Mouse (Mus musculus) heart, postnatal 25 days (tissue): ENCODE measurements around the gene Fsd1. TPM values are rescaled to one million over a fixed set of nuclear protein-coding genes. Genes with fewer than 3 reads are reported as not detected.

Experiments
- DNase-seq: peaks from one replicate; pipeline ENCODE4 v3.0.0; 2022; ENCODE audit warnings: low spot score
- intact Hi-C: fragments of 180-260 bp; cut with DNase I; formaldehyde crosslinking; loops from one replicate; pipeline ENCODE4 v1.15.1; 2025
- total RNA-seq, 2 experiments: library from RNA; stranded (reverse); gene quantifications; 2 replicates each; pipeline ENCODE4 v1.2.3; 2021

Gene Fsd1
- total RNA-seq, 2 experiments from 2014 or later: 0.47 TPM; not detected in 1

DNA sequence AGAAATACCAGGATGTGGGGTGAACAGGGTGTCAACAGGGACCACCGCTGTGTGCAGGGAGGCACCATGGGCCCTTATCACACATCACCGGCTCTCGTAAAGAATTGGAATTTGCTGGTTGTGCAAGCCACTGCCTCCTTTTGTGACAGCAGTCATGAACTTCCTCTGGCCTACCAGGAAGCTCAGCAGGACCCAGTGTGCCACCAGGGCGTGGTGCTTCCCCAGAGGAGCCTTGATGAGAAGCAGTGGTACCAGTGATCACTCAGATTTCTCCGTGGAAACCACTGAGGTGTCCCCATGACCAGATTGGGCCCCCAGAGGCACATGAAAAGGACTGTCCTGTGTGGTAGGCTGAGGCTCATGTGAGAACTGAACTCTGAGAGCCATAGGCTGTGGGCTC, 37.1 kb downstream of the Fsd1 start:
- intact Hi-C loops: no loop called here
- no peak for DNase-seq

DNA sequence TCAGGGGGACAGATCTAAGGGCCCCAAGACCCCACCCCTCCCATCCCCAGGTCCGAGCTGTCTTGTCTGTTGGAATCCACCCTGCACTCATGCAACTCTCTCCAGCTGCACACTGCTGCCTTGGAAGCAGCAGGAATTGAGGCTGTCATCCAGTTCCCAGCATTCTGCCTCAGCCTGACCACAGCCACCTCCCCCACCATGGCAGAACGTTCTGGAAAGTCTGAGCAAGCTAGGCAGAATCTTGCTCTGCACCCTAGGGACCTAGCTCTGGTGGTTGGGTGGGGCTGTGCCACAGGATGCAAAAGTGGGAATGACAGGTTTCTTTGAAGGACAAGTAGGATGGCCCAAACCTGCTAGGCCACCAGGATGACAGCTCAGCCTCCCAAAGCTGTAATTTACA, 38.2 kb downstream of the Fsd1 start:
- intact Hi-C loops: no loop called here
- DNase-seq: no peak

DNA sequence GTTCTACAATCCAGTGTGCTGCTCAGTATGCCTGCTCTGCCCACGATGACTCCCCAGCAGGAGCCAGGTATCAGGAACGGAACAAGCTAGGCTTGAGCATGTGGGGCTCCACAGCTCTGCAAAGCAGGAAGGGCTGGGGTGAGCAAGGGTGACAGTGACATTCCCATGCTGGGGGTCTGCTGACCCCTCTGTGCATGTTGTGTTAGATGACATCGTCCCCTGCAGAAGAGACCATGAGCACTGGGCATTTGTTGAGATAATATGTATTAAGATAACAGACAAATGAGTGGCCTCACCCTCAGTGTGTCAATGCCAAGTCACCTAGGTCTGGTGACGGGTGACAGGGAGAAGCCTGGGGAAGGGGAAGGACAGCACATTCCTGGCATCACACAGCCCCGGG, 38.6 kb downstream of the Fsd1 start:
- intact Hi-C loops: no loop called here
- DNase-seq: no peak

DNA sequence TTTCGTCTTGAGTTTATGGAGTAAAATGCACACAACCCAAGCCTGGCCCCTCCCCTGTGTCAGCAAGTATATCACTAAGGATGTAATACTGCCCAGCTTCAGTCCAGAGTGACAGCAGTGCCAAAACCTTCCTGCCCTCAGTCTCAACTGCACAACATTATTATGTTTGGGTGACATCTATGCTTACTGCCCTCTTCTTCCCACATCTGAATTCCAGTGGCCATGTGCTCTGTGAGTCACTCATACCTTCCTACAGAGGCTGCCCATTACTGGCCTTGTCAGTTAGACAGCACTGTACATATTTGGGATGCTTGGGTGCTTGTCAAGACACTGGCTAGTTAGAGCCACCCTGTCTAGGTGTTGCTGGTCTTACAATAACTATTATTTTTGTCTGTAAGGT, 40.0 kb downstream of the Fsd1 start:
- DNase-seq: no peak
- intact Hi-C loops: no loop called here

DNA sequence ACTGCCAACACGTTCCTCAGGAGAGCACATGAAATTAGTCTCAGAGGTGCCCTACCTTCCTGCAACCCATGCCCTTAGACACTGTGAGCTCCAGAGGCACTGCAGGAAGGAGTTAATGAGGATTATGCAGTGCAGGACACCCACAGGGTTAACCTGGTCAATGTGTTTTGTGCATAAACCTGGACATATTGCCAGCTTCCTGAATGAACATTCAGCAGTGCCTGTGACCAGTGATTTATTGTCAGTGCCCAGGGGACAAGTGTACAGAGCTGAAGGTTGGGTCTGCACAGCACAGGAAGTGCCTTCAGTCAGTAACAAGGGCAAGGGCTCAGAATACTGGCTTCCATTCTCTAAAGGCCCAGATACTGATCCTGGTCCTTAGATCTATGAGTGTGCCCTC, 40.6 kb downstream of the Fsd1 start:
- intact Hi-C loops: no loop called here
- no peak for DNase-seq

DNA sequence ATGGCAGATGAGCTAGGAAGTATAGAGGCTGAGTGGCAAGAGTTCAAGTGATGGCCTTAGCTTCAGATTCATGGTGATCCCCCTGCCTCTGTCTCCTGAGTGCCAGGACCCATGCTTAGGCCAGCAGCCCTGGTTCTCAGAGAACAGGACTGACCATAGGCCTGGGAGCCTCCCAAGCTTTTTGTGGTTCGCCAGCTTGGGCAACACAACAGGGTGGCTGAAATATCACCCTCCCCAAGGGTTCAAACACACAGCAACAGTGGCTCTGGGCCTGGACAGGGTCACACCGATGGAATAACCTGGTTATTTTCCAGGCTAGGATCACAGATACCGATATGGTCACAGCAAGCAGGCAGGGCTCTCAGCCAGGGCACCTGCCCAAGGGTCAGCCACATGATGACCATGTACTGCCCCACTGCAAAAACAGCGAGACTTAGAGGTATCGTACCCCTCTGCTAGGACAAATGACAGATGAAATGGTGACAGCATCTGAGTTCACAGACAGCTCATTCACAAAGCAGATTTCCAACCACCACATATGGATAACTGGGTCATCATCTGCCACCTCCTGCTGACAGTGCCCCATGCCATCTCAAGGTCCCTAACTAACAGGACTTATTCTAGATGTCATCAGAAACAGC, 41.6 kb downstream of the Fsd1 start:
- intact Hi-C loops: no loop called here
- DNase-seq: no peak

DNA sequence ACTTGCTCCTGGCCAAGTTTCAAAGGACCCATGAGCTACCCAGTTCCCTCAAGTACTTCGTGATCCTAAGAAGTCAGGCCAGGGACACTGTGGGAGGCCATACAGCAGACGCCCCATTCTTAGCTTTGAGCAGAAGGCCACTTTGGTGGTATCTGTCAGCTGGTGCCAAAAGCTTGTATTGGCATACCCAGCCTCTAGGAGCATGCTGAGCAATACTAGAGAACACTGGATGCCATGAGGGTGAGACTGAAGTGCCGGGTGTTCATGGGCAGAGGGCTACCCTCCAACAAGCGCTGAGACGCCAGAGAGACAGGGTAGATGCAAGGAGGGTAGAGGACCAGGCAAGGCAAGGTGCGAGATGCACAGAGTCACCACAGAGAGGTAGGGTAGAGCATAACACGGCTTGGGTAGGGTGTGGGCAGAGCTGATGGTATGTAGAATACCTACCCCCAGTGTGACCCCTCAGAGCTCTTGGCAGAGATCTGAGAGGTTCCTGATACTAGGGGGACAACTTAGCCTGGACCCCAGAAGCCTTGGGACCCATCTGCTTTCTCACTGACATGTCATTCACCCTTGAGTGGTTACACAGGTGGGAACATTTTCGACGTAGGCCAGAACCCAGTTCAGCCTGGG, 44.0 kb downstream of the Fsd1 start:
- no peak for DNase-seq

DNA sequence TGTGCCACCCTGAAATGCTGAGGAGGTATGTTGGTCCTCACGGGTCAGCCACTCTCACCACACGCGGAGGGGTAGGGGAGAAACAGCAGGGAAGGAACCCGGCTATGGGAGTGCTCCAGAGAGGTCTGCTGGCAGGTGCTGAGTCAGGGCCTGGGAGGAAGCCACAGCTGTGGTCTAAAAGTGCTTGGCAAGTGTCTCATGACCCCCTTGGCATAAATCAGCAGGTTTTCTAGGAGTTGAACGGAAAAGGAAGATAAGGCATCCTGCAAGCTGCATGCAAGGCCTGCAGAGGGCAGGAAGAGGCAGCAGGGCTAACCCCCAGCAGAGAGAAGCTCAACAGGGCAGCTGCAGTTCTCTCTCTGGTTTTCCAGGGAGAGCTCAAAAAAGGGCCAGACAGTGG, 44.6 kb downstream of the Fsd1 start:
- intact Hi-C loops: no loop called here
- no peak for DNase-seq

More for the DNA sequence above, 44.0 kb downstream of the Fsd1 start:
- intact Hi-C loops: no loop called here

DNA sequence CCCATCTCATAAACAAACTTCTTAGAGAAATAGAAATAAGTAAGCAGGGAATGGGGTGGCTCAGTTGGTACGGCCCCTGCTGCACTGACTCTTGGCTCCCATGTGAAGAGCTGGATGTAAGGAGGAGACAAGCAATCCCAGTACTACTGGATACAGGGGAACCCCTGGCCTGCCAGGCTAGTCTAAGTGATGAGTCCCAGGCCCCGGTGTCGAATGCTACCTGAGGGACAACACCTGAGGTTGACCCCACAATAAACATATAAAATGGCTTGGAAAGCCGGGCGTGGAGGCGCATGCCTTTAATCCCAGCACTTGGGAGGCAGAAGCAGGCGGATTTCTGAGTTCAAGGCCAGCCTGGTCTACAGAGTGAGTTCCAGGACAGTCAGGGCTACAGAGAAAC, 45.1 kb downstream of the Fsd1 start:
- intact Hi-C loops: no loop called here
- DNase-seq: no peak

DNA sequence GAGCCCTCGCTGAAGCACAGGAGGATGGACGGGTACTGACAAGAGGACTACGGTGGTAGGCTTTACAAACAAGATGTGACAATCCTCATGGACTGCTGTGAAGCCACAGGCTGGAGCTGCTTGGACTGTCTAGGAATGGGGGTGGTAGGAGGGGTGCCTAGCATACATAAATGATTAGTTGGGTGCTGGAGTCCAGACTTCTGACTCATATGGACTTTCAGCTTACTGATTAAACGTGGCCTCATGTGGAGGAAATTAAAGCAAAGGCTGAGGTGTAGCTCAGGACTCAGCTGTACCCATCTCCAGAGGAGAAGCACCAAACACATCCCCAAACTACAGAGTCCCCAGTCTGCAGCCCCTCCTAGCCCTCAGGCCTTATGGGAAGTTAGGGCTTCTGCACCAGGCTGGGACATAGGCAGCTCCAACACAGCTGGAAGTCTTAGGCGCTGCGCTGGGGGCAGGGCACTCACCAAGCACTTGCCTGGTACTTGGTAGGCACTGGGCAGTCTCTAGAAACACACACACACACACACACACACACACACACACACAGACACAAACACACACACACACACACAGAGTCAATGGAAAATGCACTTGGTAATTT, 45.9 kb downstream of the Fsd1 start:
- intact Hi-C loops: no loop called here
- DNase-seq: no peak

DNA sequence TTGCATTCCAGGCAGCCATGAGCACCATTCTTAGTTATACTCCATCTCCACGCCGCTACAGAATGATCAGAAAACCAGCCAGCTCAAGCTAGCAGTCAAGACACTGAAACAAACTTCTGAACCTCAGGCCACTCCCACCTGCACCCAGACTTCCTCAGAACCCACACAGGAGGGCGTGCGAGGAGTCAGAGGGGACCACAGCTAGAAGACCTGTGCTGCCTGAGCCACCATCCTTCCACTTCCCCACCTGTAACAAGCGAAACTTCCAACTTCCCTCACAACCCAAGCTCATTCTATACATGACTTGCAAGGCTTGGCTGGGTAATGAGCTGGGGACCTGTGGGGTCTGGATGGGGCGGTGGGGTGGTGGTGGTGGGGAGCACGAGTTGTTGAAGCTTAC, 46.5 kb downstream of the Fsd1 start:
- intact Hi-C loops: no loop called here
- DNase-seq: no peak

DNA sequence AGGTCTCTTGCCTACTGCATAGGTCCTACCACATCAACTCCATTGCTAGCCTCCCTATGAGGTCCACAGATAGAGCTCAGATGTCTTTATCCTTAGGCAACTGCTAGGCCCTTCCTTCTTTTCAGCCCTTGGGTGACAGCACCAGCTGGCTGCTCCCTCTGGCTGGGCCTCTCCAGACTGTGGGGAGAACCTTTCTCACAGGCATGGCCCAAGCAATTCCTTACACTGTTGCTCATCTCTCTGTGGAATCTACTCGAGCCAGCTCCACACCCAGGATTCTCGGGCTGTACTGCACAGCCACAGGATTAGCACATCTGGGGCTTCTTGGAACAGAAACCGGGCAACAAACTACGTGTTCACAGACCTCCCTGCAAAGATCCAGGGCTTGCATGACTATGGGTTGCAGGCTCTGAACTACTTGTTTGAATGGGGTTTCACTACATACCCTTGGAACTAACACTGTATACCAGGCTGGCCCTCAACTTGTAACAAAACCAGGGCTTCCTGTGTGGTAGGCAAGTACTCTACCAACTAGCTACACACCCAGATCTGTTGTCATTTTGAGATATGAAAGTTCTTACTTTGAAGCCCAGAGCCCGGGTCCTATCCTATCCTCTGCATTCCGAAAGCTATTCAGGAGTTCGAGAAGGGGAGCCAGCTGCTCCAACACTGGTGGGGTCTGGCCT, 47.9 kb downstream of the Fsd1 start:
- no peak for DNase-seq
- intact Hi-C loops: no loop called here

DNA sequence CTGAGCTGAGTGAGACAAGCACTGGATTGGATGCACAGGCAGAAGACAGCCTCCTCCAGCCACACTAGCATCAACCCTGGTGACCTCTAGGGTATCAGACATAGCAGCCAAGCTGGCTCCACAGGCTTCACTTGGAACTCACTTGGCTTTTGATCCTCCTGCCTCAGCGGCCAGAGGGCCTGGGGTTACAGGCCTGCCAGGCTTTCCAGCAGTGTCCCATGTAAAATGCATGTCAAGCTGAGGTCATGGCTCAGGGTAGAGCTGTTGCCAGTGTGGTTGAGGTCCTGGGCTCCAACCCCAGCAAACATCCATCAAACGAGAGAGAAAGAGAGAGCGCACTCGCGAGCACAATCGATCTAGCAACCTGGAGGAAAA, 48.4 kb downstream of the Fsd1 start:
- intact Hi-C loops: loop anchor here (1.0 kb wide), 1 partner anchor 23 kb away; no protein-coding TSS in a partner anchor
- DNase-seq: no peak

DNA sequence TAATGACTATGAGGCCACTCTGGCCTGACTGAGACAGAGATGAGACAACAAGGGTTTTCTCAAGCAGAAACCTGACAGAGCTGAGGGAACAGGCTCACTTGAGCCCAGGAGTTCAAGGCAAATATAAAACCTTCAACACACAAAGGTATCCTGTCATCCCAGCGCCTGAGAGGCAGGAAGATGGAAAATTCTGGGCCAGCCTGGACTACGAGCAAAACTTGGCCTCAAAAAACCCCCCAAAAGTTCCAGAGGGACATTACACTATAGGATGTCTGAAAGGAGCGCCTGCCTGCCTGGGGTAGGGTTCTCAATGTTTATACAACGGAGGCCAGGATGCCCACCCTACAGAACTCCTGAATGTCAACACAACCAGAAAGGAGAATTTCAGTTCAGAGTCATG, 48.9 kb downstream of the Fsd1 start:
- intact Hi-C loops: loop anchor here (1.0 kb wide), 1 partner anchor 24 kb away; no protein-coding TSS in a partner anchor
- no peak for DNase-seq

DNA sequence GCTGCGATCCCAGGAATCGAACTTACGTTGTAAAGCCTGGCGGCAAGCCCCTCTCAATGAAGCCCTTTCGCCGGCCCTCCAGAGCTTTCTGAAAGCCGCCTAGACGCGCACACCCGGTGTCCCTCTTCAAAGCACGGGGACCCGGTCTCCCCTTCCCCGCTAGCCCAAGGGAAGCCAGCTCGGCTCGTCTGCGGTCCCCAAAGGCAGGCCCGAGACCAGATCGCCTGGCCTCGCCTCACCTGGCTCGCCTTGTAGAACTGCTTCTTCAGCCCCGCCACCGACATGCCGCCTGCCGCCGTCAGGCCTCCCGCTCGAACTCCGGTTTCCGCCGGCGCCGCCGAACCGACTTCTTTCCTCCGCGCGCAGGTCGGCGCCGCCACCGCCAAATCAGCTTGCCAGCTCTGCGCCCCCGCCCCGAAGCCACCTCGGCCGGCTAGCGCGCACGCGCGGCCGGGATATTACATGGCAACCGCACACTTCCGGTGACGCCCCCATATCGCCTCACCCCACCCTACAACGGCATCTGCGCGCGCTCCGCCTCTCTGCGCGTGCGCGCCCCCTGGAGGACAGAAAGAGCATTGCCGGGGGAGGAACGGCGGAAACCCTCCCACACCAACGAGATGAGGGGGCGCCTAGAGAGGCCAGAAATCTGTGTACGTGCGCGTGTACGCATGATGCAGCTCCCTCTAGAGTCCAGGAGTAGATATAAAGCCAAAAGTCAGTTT, 50.0 kb downstream of the Fsd1 start, which contains the start of gene Sh3gl1:
Gene Sh3gl1 (minus strand): TSS at position 460 of the 725 bp plus-strand sequence.
- intact Hi-C loops: no loop called here
- DNase-seq: peak; percentile 99

DNA sequence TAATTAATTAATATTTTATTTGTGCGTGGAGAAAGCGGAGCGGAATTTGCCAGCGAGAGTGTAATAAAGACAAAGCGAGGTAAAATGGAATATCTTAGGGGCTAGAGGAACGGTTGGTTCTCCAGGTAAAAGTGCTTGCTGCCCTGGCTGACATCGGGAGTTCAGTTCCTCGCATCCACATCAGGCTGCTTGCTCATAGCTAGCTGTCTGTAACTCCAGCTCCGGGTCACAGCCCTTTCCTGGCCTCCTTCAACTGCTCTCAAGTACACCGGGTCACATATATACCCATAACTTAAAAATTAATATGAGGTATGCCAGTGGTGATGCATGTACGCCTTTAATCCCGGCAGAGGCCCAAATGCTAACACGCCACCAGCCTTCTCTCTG, 50.6 kb downstream of the Fsd1 start:
- no peak for DNase-seq
- intact Hi-C loops: no loop called here

DNA sequence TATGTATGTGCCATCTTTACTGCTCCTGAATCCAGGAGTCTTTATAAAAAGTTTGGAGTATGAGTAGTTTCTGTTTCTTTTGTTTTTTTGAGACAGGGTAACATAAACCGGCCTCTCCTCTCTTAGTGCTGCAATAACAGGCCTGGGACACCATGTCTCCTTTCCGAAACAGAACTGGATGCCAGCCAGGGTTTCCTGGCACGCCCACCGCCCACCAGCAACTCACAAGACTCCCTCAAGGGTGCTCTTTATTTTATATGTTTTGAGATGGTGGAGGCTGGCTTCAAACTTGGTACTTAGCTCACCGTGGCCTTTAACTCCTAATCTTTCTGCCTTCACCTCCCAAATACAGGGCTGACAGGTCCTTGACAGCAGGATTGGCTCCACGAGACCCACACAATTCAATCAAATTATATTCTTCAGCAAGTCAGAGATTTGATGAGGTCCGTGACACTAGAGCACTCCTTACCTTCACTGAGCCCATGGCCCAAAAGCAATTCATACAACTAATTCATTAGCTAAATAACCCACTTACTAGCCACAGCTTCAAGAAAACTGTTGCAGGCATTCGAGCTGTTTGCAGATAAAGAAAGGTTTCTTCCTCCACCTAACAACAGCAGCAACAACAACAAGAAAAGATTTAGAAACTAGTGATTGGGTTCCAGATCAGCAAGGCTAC, 52.4 kb downstream of the Fsd1 start:
- intact Hi-C loops: no loop called here
- no peak for DNase-seq

DNA sequence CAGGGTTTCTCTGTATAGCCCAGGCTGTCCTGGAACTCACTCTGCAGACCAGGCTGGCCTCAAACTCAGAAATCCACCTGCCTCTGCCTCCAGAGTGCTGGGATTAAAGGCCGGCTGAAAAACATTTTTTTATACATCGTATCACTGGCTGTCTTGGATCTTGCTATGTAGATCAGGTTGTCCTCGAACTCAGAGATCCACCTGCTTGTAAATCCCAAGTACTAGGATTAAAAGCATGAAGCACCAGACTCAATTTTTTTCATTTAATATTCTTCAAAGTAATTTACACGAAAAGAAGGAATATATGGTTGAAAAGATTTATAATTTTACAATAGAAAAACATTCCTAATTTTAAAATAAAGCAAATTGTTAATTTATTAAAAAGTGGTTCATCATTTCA, 53.0 kb downstream of the Fsd1 start:
- intact Hi-C loops: no loop called here
- DNase-seq: no peak

DNA sequence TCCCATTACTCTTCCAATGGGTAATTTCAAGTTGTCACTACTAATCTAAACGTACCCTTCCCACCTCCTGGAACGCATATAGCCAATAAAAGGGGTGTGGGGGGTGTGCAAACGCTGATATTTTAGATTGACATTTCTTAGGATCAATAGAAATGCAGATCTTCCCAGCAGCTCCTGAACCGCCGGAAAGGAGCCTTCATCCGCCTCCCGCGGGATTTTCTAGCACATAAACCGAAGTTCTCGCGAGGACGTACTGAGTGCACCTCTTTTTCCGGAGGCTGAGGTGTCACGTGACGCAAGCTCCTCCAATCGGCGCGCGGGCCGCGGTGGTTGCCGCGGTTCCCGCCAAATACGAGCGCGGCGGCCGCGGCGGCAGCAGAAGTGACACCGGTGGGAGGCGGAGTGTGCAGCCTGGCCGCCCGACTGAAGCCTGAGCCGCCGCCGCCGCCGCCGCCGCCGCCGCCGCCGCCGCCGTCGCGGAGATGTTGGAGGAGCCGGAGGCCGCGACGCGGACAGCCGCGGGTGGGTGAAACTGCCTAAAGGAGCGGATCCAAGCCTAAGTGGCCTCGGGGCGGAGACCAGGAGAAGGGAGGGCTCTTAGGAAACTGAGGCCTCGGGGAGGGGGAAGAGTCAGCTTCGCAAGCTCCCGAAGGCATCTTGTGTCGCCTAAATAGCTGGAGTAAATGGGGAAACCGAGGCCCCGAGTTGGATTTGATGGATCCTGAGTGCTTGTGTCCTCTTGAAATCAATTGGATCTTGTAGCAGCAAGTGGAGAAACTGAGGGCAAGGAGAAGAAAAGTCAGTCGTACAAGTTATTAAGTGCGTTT, 53.9 kb downstream of the Fsd1 start, which contains the start of gene Chaf1a:
Gene Chaf1a (plus strand): TSS at position 410 of the 827 bp plus-strand sequence.
- DNase-seq: peak; percentile 96

More for the DNA sequence above, 53.9 kb downstream of the Fsd1 start, which contains the start of gene Chaf1a:
- intact Hi-C loops: no loop called here
